Mouse (Mus musculus) cerebellum, postnatal 10 days (tissue): ENCODE results near the gene Dstn.

Experiments
- DNase-seq, 2 experiments: peaks; one replicate each; pipeline ENCODE4 v3.0.0; 2021; ENCODE audit warnings: mixed read lengths in 2 of 2

The Dstn gene

GRCm38 (mm10) chr2:143914760-143915599 is at the start of gene Dstn:
Gene Dstn, plus strand, starts transcription at chr2:143915320.
- DNase-seq = peak; percentile 97 to 98

DNA sequence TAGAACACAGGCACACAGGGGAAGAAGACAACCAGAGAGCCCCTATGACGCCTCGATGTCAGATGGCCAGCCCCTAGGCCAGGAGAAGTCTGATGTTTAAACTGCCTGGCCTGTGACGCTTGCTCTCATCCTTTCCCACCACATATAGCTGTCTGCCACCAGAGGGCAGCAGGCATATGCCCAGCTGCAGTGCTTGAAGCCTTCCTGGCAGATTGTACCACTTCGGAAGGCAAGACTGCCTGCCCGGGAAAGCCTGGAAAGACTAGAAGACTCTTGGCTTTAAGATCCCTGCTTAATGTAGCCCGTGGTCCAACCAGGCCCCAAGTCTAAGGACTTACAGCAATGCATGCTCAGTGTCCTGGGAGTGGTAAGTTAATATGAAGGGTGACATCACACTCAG is 47.8 kb upstream of the Dstn start:
- peak; percentile 89 to 90 for DNase-seq

GRCm38 (mm10) chr2:143870936-143871688 is 44.0 kb upstream of the Dstn start:
- no peak for DNase-seq

GRCm38 (mm10) chr2:143876026-143876425 is 39.1 kb upstream of the Dstn start:
- DNase-seq = no peak

GRCm38 (mm10) chr2:143876929-143877632 is 38.0 kb upstream of the Dstn start:
- no peak for DNase-seq

GRCm38 (mm10) chr2:143879311-143879710 is 35.8 kb upstream of the Dstn start:
- no peak for DNase-seq

DNA sequence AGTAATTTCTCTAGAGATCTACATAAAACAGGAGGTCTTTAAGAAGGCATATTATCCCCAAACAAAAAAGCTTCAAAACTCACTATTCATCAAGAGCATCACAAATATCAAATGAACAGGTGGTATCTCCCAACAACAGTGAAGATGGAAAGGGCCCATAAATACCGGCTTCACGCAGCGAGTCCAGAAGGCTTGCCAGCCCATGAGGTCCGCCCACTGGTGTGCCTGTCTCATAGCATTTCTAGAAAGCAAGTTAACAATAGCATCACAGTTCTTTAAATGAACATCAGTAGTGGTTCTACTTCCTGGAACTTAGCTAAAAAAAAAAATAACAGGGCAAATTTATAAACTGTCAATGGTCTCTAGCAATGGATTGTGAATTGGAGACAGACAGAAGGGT is 33.1 kb upstream of the Dstn start:
- peak; percentile 16 to 25 for DNase-seq

DNA sequence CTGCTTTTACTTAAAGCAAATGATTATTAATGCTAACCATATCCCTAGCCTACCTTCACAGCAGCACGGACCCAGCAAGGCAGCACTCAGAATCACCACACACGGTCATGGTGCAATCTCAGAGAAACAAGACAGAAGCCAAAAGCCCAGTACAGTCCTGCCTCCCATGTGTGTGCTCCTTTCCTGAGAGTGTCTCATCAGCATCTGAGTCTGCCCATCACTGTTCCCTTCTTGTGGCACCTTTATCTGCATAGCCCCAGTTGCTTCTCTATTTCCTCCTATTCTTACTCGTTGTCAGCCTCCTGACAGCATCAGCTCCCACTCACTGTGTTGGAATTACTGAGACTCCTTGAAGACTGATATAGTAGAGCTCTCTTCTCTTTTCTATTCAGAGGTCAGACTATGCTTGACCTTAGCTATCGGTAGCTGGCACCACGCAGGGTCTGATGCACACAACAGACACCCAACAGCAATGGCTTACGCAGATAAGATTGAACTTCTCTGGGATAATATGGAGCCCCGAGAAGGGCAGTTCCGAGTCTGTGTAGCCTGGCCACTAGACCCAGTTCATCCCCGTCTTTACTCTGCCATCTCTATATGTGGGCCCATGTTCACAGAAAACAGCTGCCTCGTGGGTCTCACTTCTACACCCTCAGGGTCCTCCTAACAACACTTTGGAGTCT is 32.4 kb upstream of the Dstn start:
- DNase-seq = no peak

DNA sequence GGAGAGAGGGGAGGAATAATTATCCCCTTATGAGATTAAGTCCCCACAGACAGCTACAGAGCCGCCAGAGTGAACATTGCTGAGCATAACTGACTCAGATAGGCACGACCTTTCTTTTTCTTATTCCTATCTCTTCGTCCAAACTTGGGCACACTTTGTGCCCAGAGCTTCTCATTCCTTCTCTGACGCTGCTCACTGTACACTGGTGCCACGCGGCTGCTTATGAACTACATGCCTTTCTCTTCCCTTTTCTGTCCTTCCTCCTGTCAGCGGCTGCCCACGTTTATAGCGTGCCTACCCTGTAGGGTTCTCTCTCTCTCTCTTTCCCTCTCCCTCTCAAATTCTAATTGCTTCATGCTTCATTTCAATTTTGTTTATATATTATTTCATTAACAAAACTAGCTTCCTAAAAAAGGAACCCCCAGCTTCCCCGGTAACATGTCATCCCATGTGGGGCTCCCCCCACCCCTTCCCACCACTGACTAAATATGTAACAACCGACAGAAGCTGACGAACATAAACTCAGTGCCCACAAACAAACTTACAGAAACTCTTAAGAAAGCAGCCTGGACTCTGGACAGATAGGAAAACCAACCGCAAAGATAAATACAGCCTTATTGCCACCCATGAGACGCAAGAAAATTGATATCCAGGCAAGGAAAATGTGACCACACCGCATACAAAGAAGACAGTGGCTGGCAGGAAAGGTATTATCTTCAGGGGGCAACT is 25.8 kb upstream of the Dstn start:
- DNase-seq = no peak

- DNase-seq = no peak
Measured at GRCm38 (mm10) chr2:143889860-143890433, 25.2 kb upstream of the Dstn start.

GRCm38 (mm10) chr2:143891302-143892048 is 23.6 kb upstream of the Dstn start:
- no peak for DNase-seq

- DNase-seq = no peak
Measured at GRCm38 (mm10) chr2:143899470-143900220, 15.5 kb upstream of the Dstn start.

- peak; percentile 65 to 67 for DNase-seq
Measured at GRCm38 (mm10) chr2:143900821-143901351, 14.2 kb upstream of the Dstn start.

- DNase-seq = no peak
Measured at GRCm38 (mm10) chr2:143903376-143904045, 11.6 kb upstream of the Dstn start.

DNA sequence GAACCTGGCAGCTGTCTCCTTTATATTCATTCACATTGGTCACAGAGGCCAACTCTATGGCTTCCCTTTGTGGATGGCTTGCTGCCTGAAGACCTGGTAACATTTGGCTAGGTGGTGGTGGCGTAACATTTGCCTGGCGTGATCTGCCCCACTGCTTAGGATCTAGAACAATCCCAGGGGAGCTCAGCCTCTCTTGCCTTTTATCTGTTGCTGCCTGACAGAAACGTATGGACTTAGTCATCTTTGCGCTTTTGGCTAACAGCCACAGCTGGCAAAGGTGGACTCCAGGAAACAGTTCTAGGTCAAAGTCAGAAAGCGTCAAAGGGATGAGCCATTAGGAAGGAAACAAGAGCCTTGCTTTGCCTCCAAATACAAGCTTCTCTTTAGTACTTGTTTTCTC is 10.2 kb upstream of the Dstn start:
- DNase-seq = no peak

GRCm38 (mm10) chr2:143909230-143909629 is 5.9 kb upstream of the Dstn start:
- DNase-seq = no peak

DNA sequence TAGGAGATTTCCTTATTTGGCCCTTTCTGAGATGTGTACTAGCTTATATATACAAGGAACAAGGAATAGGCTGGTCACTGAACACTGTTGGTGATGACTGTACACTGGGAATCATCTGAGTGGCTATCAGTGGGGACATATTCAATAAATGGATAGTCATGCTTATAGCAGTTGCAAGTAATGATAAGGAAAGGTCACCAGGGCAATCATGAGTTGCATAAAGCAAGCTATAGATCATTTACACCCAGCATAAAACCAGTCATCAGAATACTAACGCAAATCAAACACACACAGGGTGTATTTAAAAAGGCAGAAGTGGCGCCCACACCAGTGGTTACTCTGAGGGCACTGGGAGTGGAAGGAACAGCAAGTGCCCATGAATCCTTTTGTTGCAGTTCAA is 2.9 kb upstream of the Dstn start:
- DNase-seq = no peak

- DNase-seq = peak; percentile 34 to 40
Measured at GRCm38 (mm10) chr2:143914221-143914620, 899 bp upstream of the Dstn start.

DNA sequence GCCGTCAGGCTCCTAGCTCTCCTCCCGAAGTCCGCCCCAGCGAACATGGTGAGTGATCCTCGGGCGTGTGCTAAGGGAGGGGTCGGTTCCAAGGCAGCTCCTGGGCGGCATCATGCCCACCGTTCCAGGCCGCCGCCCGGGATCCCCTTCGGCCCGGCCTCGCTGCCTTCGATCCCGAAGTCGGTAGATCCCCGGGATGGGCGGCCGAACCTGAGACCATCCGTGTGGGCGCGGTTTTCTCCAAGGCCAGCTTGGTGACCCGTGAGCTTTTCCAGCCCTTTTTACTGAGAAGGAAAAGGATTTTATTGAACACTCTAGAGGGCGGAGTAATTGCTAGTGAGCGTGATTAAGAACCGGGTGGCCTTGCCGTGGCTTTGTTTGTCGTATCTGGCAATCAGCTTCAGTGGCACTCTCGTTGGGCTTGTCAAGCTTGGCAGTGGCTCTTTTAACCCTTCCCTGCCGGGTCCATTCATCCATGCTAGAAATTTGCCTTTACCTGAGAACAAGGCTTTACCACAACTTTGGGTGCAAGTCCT is 548 bp downstream of the Dstn start:
- DNase-seq = peak; percentile 82 to 85
